Mouse (Mus musculus): ENCODE data around the gene Trib3. TPM values are rescaled to one million over a fixed set of nuclear protein-coding genes. Genes with fewer than 3 reads are reported as not detected.
"Not testable (repeated sequence)": the region's sequence is repeated elsewhere in the genome, so short reads cannot be mapped to it uniquely, and the experiment has no call there.

The Trib3 gene
- polyA plus RNA-seq, 1 experiment from 2014 or later, result 1.4 TPM

- peak overlapping the region; percentile 9; the same call in 1 of the 2 replicates for H3K9ac ChIP-seq (ENCODE audit: low read length)
Measured at GRCm38 (mm10) chr2:152293179-152293726, 50.6 kb downstream of the Trib3 start.

DNA sequence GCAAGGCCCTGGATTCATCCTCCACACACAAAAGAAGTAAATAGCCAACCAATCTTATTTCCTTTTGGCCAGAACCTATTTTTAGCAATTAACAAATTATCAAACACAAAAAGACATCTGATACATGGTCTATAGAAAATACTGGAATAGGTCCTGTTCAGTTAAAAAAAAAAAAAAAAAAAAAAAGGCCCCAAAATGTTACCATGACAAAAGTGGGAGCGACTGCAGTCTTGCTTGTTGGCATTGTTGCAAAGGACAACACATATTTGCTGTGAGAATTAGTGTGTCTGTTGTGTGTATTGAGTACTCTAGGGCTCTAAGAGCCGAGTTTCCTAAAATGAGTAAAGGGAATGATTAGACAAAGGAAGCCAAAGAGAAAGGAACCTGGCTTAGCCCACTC is 51.4 kb downstream of the Trib3 start:
- Histone ChIP-seq H3K27me3 (ENCODE audit: control insufficient read depth, insufficient read depth, low read length) (no peaks in the 10 kb centered on the region), H3K4me3 (ENCODE audit: low read depth, low read length) (no peak overlapping the region), H3K36me3 (ENCODE audit: control insufficient read depth, insufficient read depth, low read length) (no peaks in the 10 kb centered on the region), H3K9me3 (ENCODE audit: control insufficient read depth, low read length) (no peaks in the 10 kb centered on the region), H3K4me1 (ENCODE audit: control insufficient read depth, insufficient read depth, low read length) (peaks cover 8% of the 10 kb centered on the region), H3K4me2 (ENCODE audit: low read depth, severe bottlenecking) (no peak overlapping the region), H3K27ac (replicated peaks; ENCODE audit: low read depth, low read length) (no peak overlapping the region), H3K9ac (ENCODE audit: low read length) (no peak overlapping the region)
- DNase-seq (ENCODE audit: low spot score) (no peak), ATAC-seq (ENCODE audit: insufficient number of reproducible peaks, low FRiP score, low TSS enrichment, low read depth) (no peak)
- 60% methylated on average over 2 of the region's 2 CpGs for WGBS

More at GRCm38 (mm10) chr2:152293179-152293726, 50.6 kb downstream of the Trib3 start:
- Histone ChIP-seq H3K4me3 (ENCODE audit: low read depth, low read length) (peak overlapping the region; percentile 66), H3K9me3 (ENCODE audit: control insufficient read depth, low read length) (no peaks in the 10 kb centered on the region), H3K27ac (replicated peaks; ENCODE audit: low read depth, low read length) (no peak overlapping the region), H3K27me3 (ENCODE audit: control insufficient read depth, insufficient read depth, low read length) (no peaks in the 10 kb centered on the region), H3K4me1 (ENCODE audit: control insufficient read depth, insufficient read depth, low read length) (peaks cover 8% of the 10 kb centered on the region), H3K36me3 (ENCODE audit: control insufficient read depth, insufficient read depth, low read length) (no peaks in the 10 kb centered on the region), H3K4me2 (ENCODE audit: low read depth, severe bottlenecking) (peak overlapping the region; percentile 62)
- ATAC-seq (ENCODE audit: insufficient number of reproducible peaks, low FRiP score, low TSS enrichment, low read depth) (peak; percentile 75), DNase-seq (ENCODE audit: low spot score) (no peak)
- 2% methylated on average over 15 of the region's 15 CpGs for WGBS

DNA sequence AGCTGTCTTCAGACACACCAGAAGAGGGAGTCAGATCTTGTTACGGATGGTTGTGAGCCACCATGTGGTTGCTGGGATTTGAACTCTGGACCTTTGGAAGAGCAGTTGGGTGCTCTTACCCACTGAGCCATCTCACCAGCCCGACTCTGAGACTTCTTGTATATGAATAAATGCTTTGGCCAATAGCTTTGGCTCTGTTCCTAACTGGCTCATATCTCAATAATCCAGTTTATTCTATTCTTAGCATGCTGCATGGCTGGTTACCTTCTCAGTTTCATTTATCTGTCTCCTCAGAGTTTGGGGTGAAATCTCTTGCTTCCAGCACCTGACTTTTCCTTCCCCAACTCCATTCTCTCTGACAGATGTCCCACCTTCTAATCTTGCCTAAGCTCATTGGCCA is 54.2 kb downstream of the Trib3 start:
- H3K4me3 ChIP-seq (ENCODE audit: low read depth, low read length); H3K4me2 ChIP-seq (ENCODE audit: low read depth, severe bottlenecking); ATAC-seq (ENCODE audit: insufficient number of reproducible peaks, low FRiP score, low TSS enrichment, low read depth); H3K9ac ChIP-seq (ENCODE audit: low read length); H3K36me3 ChIP-seq (ENCODE audit: control insufficient read depth, insufficient read depth, low read length); H3K27me3 ChIP-seq (ENCODE audit: control insufficient read depth, insufficient read depth, low read length); H3K27ac ChIP-seq (replicated peaks; ENCODE audit: low read depth, low read length); DNase-seq (ENCODE audit: low spot score); H3K9me3 ChIP-seq (ENCODE audit: control insufficient read depth, low read length); H3K4me1 ChIP-seq (ENCODE audit: control insufficient read depth, insufficient read depth, low read length): not testable (repeated sequence)
- WGBS, result 83% methylated on average over 1 of the region's 2 CpGs

- DNase-seq (ENCODE audit: low spot score) (no peak), ATAC-seq (ENCODE audit: insufficient number of reproducible peaks, low FRiP score, low TSS enrichment, low read depth) (no peak)
- Histone ChIP-seq H3K36me3 (ENCODE audit: control insufficient read depth, insufficient read depth, low read length) (peaks cover 2% of the 10 kb centered on the region; the same call in 1 of the 2 replicates), H3K27ac (replicated peaks; ENCODE audit: low read depth, low read length) (no peak overlapping the region), H3K9ac (ENCODE audit: low read length) (no peak overlapping the region), H3K4me1 (ENCODE audit: control insufficient read depth, insufficient read depth, low read length) (no peaks in the 10 kb centered on the region), H3K4me3 (ENCODE audit: low read depth, low read length) (no peak overlapping the region), H3K27me3 (ENCODE audit: control insufficient read depth, insufficient read depth, low read length) (no peaks in the 10 kb centered on the region), H3K4me2 (ENCODE audit: low read depth, severe bottlenecking) (no peak overlapping the region), H3K9me3 (ENCODE audit: control insufficient read depth, low read length) (no peaks in the 10 kb centered on the region)
- 83% methylated on average over 8 of the region's 8 CpGs for WGBS
Measured at GRCm38 (mm10) chr2:152288046-152288445, 55.8 kb downstream of the Trib3 start.

- H3K27me3 ChIP-seq (ENCODE audit: control insufficient read depth, insufficient read depth, low read length), result no peaks in the 10 kb centered on the region
- no peak overlapping the region for H3K4me2 ChIP-seq (ENCODE audit: low read depth, severe bottlenecking)
- H3K4me3 ChIP-seq (ENCODE audit: low read depth, low read length), result no peak overlapping the region
- H3K27ac ChIP-seq (replicated peaks; ENCODE audit: low read depth, low read length), result no peak overlapping the region
- H3K36me3 ChIP-seq (ENCODE audit: control insufficient read depth, insufficient read depth, low read length), result peaks cover 2% of the 10 kb centered on the region; the same call in 1 of the 2 replicates
- DNase-seq (ENCODE audit: low spot score) (no peak), ATAC-seq (ENCODE audit: insufficient number of reproducible peaks, low FRiP score, low TSS enrichment, low read depth) (no peak)
- no peaks in the 10 kb centered on the region for H3K9me3 ChIP-seq (ENCODE audit: control insufficient read depth, low read length)
- H3K4me1 ChIP-seq (ENCODE audit: control insufficient read depth, insufficient read depth, low read length), result no peaks in the 10 kb centered on the region
- 92% methylated on average over 5 of the region's 5 CpGs for WGBS
- H3K9ac ChIP-seq (ENCODE audit: low read length), result no peak overlapping the region
Measured at GRCm38 (mm10) chr2:152287560-152287959, 56.3 kb downstream of the Trib3 start.

Other genes with a start within 250 kb of the Trib3 start
- gene Srxn1, start 238.5 kb downstream of the Trib3 start, polyA plus RNA-seq (2014; fragmentation: Nextera tagmentation; extraction: Ambion mirVana), result 8.2 and 8.9 TPM in 2 replicates
- gene Tcf15, start 200.5 kb downstream of the Trib3 start, polyA plus RNA-seq (2014; fragmentation: Nextera tagmentation; extraction: Ambion mirVana), result 20.2 and 25.2 TPM in 2 replicates
- 65.9 and 86.5 TPM in 2 replicates for gene Csnk2a1, start 117.2 kb downstream of the Trib3 start, polyA plus RNA-seq (2014; fragmentation: Nextera tagmentation; extraction: Ambion mirVana)
- 30.5 and 35.4 TPM in 2 replicates for gene Tbc1d20, start 50.2 kb downstream of the Trib3 start, polyA plus RNA-seq (2014; fragmentation: Nextera tagmentation; extraction: Ambion mirVana)
- gene Rbck1, start 11.4 kb downstream of the Trib3 start, polyA plus RNA-seq (2014; fragmentation: Nextera tagmentation; extraction: Ambion mirVana), result 66.6 and 67.4 TPM in 2 replicates
- 1.8 and 2.2 TPM in 2 replicates for gene Nrsn2, start 32.6 kb upstream of the Trib3 start, polyA plus RNA-seq (2014; fragmentation: Nextera tagmentation; extraction: Ambion mirVana)
- gene Sox12, start 54.0 kb upstream of the Trib3 start, polyA plus RNA-seq (2014; fragmentation: Nextera tagmentation; extraction: Ambion mirVana), result 21.1 and 21.8 TPM in 2 replicates
- gene Zcchc3, start 71.0 kb upstream of the Trib3 start, polyA plus RNA-seq (2014; fragmentation: Nextera tagmentation; extraction: Ambion mirVana), result 69.4 and 75.8 TPM in 2 replicates
- 0.15 and 0.54 TPM in 2 replicates for gene 6820408C15Rik, start 71.6 kb upstream of the Trib3 start, polyA plus RNA-seq (2014; fragmentation: Nextera tagmentation; extraction: Ambion mirVana)
- gene Defb23, start 120.6 kb upstream of the Trib3 start, polyA plus RNA-seq (2014; fragmentation: Nextera tagmentation; extraction: Ambion mirVana), result not detected in 2 replicates
- not detected in 2 replicates for gene Defb20, start 133.0 kb upstream of the Trib3 start, polyA plus RNA-seq (2014; fragmentation: Nextera tagmentation; extraction: Ambion mirVana)
- gene Defb22, start 146.1 kb upstream of the Trib3 start, polyA plus RNA-seq (2014; fragmentation: Nextera tagmentation; extraction: Ambion mirVana), result not detected in 2 replicates
- gene Defb26, start 167.7 kb upstream of the Trib3 start, polyA plus RNA-seq (2014; fragmentation: Nextera tagmentation; extraction: Ambion mirVana), result not detected in 2 replicates
- not detected in 2 replicates for gene Defb28, start 174.2 kb upstream of the Trib3 start, polyA plus RNA-seq (2014; fragmentation: Nextera tagmentation; extraction: Ambion mirVana)
- gene Defb29, start 196.1 kb upstream of the Trib3 start, polyA plus RNA-seq (2014; fragmentation: Nextera tagmentation; extraction: Ambion mirVana), result not detected in 2 replicates
- gene Gm17416, start 225.3 kb upstream of the Trib3 start, polyA plus RNA-seq (2014; fragmentation: Nextera tagmentation; extraction: Ambion mirVana), result not detected in 2 replicates
- gene Defb21, start 228.7 kb upstream of the Trib3 start, polyA plus RNA-seq (2014; fragmentation: Nextera tagmentation; extraction: Ambion mirVana), result not detected in 2 replicates
- gene Defb19, start 236.3 kb upstream of the Trib3 start, polyA plus RNA-seq (2014; fragmentation: Nextera tagmentation; extraction: Ambion mirVana), result not detected in 2 replicates